Mouse (Mus musculus) liver, embryonic 11.5 days (tissue): ENCODE results near the gene Atl2. TPM values are rescaled to one million over a fixed set of nuclear protein-coding genes. Genes with fewer than 3 reads are reported as not detected.

ENCODE experiments used
- ATAC-seq: fragments of 200-750 bp; cut with Nextera tagmentation; replicated peaks from 2 replicates; pipeline ENCODE4 v1.8.0; 2017; ENCODE audit warnings: moderate number of reproducible peaks, mild to moderate bottlenecking, moderate TSS enrichment, moderate library complexity; ENCODE audit not compliant: low FRiP score
- DNase-seq: peaks from one replicate; pipeline ENCODE4 v3.0.0-alpha.2; 2017; ENCODE audit warnings: low spot score
- H3K27ac ChIP-seq: fragments of 300-500 bp; sonication (generic); 2 replicates; pipeline ENCODE4 v1.5.1; 2014; ENCODE audit warnings: mild to moderate bottlenecking, low read depth, low read length, control low read depth
- H3K27me3 ChIP-seq: fragments of 300-500 bp; sonication (generic); replicated peaks from 2 replicates; pipeline ENCODE4 v1.6.1; 2014; ENCODE audit warnings: low read length, mixed read lengths; ENCODE audit not compliant: control insufficient read depth, insufficient read depth
- H3K36me3 ChIP-seq: fragments of 300-500 bp; sonication (generic); 2 replicates; pipeline ENCODE4 v1.6.1; 2014; ENCODE audit warnings: mild to moderate bottlenecking, low read length, moderate library complexity, mixed read lengths; ENCODE audit not compliant: control insufficient read depth, insufficient read depth
- H3K4me1 ChIP-seq: fragments of 300-500 bp; sonication (generic); replicated peaks from 2 replicates; pipeline ENCODE4 v1.6.1; 2014; ENCODE audit warnings: low read length, mixed read lengths; ENCODE audit not compliant: control insufficient read depth, insufficient read depth
- H3K4me2 ChIP-seq: fragments of 300-500 bp; sonication (generic); 2 replicates; pipeline ENCODE4 v1.6.1; 2014; ENCODE audit warnings: mild to moderate bottlenecking, control low read depth, moderate library complexity
- H3K4me3 ChIP-seq: fragments of 300-500 bp; sonication (generic); 2 replicates; pipeline ENCODE4 v1.5.1; 2014; ENCODE audit warnings: low read depth, low read length, control low read depth
- H3K9ac ChIP-seq: fragments of 300-500 bp; sonication (generic); 2 replicates; pipeline ENCODE4 v1.6.1; 2014; ENCODE audit warnings: low read depth, low read length, control low read depth
- H3K9me3 ChIP-seq: fragments of 300-500 bp; sonication (generic); 2 replicates; pipeline ENCODE4 v1.6.1; 2016; ENCODE audit warnings: low read length, inconsistent platforms, mixed read lengths; ENCODE audit not compliant: control insufficient read depth
- WGBS: fragments of 180-500 bp; shearing (Covaris S2); extraction: QIAGEN DNeasy Blood & Tissue Kit; methylation state at CpG from one replicate; pipeline ENCODE4 v1.1.7; 2014; 5-methylcytosine and 5-hydroxymethylcytosine counted together
- polyA plus RNA-seq: library from polyadenylated mRNA; unstranded; fragments of >200 nt; fragmentation: Nextera tagmentation; extraction: Ambion mirVana; gene quantifications from 2 replicates; pipeline ENCODE4 v1.2.1, GENCODE M21; 2014

The Atl2 gene
- polyA plus RNA-seq, 1 experiment from 2014 or later: 51.0 TPM

DNA sequence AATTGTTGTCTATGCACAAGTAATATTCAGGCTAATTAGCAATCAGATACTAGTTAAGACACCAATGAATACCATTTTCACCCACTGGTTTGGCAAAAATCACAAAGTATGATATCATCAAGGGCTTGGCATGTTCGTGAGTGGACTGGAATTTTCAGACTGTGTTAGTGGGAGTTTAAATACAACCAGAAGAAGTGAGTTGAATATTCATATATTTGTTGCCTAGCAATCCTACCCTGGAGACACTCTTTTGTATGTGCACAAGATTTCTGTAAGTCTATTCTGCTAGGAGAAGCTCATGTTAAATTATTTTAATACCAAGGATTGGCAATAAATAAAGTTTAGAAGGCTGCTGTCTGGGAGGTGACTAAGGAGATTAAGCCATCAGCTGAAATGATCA, 71.5 kb downstream of the Atl2 start:
- Histone ChIP-seq H3K27me3 (no peaks in the 10 kb centered on the region), H3K27ac (no peak overlapping the region), H3K4me3 (no peak overlapping the region), H3K9me3 (no peaks in the 10 kb centered on the region), H3K9ac (no peak overlapping the region), H3K36me3 (no peaks in the 10 kb centered on the region), H3K4me2 (no peak overlapping the region), H3K4me1 (no peaks in the 10 kb centered on the region)
- no peak for DNase-seq
- whole genome bisulfite sequencing: 75% methylated on average over 1 of the region's 1 CpGs
- ATAC-seq: no peak

DNA sequence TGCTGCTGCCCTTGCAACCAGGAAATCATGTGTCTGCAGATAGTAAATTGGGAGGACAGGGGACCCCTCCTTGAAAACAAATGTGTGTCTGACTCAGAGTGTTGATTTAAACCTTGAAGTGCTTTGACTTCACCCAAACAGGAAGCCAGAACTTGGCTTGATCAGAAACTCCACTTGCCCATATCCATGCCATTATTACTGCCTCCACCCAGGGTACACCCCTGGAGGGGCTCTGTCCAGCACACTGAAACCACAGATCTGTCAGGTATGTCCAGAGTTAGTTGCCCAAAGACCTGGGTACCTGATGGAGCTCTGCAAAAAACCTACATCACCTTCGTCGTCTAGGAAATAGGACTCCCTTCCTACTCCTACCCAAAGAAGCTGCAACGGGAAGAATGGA, 77.0 kb downstream of the Atl2 start:
- H3K9ac ChIP-seq: no peak overlapping the region
- no peaks in the 10 kb centered on the region for H3K36me3 ChIP-seq
- H3K4me3 ChIP-seq: no peak overlapping the region
- H3K27ac ChIP-seq: no peak overlapping the region
- DNase-seq (no peak), ATAC-seq (no peak)
- 0 out of 2 replicates have a peak, but pooled peaks cover 3% of the 10 kb centered on the region for H3K4me1 ChIP-seq
- H3K9me3 ChIP-seq: no peaks in the 10 kb centered on the region
- 47% methylated on average over 3 of the region's 3 CpGs for WGBS
- no peaks in the 10 kb centered on the region for H3K27me3 ChIP-seq
- H3K4me2 ChIP-seq: no peak overlapping the region

DNA sequence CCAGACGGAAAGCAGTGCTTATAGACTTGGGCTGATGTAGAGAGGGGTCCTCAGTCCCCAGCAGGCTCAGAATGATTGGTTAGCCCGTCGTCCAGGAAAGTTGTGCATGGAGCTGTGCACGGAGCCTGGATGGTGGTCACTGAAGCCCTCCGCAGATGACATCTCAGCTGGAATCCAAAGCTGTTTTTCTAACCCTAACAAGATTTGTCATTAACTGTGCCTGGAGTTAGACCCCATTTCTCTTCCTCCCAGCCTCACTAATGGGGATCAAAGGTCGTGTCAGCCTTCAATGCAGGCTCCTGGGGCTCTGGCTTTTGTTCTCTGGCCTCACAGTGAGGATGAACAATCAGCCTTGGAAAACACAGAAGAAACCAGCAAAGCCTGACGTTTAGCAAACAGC, 77.9 kb downstream of the Atl2 start:
- H3K4me2 ChIP-seq: no peak overlapping the region
- H3K4me3 ChIP-seq: no peak overlapping the region
- 29% methylated on average over 7 of the region's 7 CpGs for WGBS
- no peak overlapping the region for H3K27ac ChIP-seq
- H3K4me1 ChIP-seq: 0 out of 2 replicates have a peak, but pooled peaks cover 3% of the 10 kb centered on the region
- H3K9ac ChIP-seq: no peak overlapping the region
- H3K36me3 ChIP-seq: no peaks in the 10 kb centered on the region
- ATAC-seq (no peak), DNase-seq (no peak)
- no peaks in the 10 kb centered on the region for H3K9me3 ChIP-seq
- no peaks in the 10 kb centered on the region for H3K27me3 ChIP-seq

DNA sequence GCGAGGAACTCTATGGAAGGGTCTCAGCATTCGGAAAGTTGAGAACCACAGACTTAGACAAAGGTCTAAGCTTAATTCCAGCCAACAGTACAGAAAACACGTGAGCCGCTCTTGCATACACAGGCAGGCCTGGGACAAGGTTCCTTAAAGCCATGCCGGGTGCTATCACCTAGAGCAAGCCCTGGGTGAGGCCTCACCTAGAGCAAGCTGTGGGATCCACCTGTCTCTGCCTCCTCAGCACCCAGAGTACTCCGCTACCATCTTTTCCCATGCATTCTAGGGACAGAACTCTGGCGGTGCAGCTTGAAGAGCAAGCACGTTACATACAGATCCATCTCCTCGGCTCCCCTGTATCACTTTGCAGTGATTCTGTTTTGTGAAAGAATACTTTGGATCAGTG, 78.4 kb downstream of the Atl2 start:
- H3K27ac ChIP-seq: no peak overlapping the region
- H3K9ac ChIP-seq: no peak overlapping the region
- 72% methylated on average over 9 of the region's 9 CpGs for WGBS
- DNase-seq (no peak), ATAC-seq (no peak)
- no peaks in the 10 kb centered on the region for H3K9me3 ChIP-seq
- no peaks in the 10 kb centered on the region for H3K27me3 ChIP-seq
- H3K4me2 ChIP-seq: no peak overlapping the region
- no peaks in the 10 kb centered on the region for H3K36me3 ChIP-seq
- H3K4me3 ChIP-seq: no peak overlapping the region
- H3K4me1 ChIP-seq: 0 out of 2 replicates have a peak, but pooled peaks cover 3% of the 10 kb centered on the region

DNA sequence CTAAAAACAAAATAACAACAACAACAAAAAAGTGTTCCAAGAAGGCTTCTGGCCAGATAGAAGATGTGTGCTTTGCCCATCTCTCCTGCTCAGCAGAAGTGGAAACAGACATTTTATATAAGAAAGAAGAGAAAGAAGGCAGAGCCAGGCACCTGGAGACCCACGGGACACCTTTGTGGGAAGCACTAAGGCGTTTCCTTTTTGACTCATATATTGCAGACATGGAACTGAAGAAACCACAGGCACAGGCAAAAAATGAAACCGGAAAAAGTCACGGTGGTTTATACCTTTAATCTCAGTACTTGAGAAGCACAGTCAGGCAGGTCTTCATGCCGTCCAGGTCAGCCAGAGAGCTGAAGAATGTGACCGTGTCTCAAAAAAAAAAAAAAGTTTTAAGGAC, 79.0 kb downstream of the Atl2 start:
- no peak overlapping the region for H3K4me2 ChIP-seq
- H3K4me3 ChIP-seq: no peak overlapping the region
- DNase-seq (no peak), ATAC-seq (no peak)
- H3K27me3 ChIP-seq: no peaks in the 10 kb centered on the region
- no peaks in the 10 kb centered on the region for H3K36me3 ChIP-seq
- 82% methylated on average over 6 of the region's 6 CpGs for WGBS
- no peaks in the 10 kb centered on the region for H3K9me3 ChIP-seq
- no peak overlapping the region for H3K9ac ChIP-seq
- no peak overlapping the region for H3K27ac ChIP-seq
- H3K4me1 ChIP-seq: 0 out of 2 replicates have a peak, but pooled peaks cover 3% of the 10 kb centered on the region

DNA sequence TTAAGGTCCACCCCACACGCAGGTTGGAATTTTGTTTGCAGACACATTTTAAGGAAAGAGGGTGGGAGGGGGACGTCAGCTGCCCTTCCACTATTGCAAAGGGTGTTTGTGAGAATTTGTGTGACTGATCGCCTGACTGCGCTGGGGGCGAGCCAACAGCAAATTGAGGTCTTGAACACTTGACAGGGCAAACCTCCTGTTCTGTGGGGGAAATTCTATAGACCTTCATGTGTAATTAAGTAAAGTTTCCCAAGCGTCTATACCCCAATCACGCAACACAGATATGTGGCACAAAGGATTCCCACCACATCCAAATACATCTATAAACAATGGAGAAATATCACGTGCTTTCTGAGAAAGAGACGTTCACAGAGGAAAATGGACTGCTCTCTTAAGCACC, 85.5 kb downstream of the Atl2 start:
- H3K27me3 ChIP-seq: no peaks in the 10 kb centered on the region
- no peaks in the 10 kb centered on the region for H3K36me3 ChIP-seq
- ATAC-seq (no peak), DNase-seq (no peak)
- no peak overlapping the region for H3K4me3 ChIP-seq
- 76% methylated on average over 9 of the region's 9 CpGs for WGBS
- H3K9ac ChIP-seq: no peak overlapping the region
- H3K9me3 ChIP-seq: no peaks in the 10 kb centered on the region
- no peaks in the 10 kb centered on the region for H3K4me1 ChIP-seq
- H3K27ac ChIP-seq: no peak overlapping the region
- H3K4me2 ChIP-seq: no peak overlapping the region

DNA sequence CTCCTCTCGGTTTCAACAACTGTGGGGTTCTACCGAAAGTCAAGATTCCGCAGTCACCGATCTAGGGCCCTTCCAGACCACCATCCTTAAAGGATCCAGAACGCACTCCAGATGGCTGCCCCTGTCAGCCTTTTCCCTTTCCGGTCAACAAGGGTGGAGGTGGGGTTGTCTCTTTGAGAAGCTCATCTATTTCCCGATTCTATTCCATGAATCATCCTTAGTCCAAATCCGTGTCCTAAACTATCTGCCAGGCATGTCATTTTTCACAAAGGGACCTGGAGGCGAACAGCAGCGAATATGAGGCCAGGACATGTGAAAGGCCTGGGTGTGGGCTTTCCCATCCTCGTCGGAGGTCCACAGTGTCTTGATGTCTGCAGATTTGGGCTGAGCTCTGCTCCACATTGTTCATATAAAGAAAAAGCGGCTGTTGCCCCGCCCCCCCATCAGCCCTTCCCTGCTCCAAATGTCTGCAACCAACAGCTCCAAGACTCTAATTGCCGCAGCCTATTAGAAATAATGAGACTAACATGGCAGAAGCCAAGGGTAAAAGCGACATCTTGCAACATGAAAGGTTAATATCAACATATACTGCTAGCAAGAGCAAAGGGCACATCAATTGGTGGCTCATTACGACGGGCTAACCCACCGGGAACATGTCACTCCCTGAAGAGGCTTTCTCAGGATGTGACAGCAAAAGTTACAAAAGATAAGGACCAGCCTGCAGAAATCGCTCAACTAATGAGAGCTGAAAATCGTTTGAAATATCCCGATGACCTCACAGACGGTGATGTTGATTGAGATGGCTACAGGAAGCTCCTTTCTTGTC, 86.2 kb downstream of the Atl2 start:
- no peaks in the 10 kb centered on the region for H3K4me1 ChIP-seq
- DNase-seq (no peak), ATAC-seq (no peak)
- no peak overlapping the region for H3K4me3 ChIP-seq
- 69% methylated on average over 23 of the region's 23 CpGs for WGBS
- no peaks in the 10 kb centered on the region for H3K9me3 ChIP-seq
- no peak overlapping the region for H3K27ac ChIP-seq
- no peak overlapping the region for H3K9ac ChIP-seq
- no peaks in the 10 kb centered on the region for H3K36me3 ChIP-seq
- H3K27me3 ChIP-seq: no peaks in the 10 kb centered on the region
- no peak overlapping the region for H3K4me2 ChIP-seq

DNA sequence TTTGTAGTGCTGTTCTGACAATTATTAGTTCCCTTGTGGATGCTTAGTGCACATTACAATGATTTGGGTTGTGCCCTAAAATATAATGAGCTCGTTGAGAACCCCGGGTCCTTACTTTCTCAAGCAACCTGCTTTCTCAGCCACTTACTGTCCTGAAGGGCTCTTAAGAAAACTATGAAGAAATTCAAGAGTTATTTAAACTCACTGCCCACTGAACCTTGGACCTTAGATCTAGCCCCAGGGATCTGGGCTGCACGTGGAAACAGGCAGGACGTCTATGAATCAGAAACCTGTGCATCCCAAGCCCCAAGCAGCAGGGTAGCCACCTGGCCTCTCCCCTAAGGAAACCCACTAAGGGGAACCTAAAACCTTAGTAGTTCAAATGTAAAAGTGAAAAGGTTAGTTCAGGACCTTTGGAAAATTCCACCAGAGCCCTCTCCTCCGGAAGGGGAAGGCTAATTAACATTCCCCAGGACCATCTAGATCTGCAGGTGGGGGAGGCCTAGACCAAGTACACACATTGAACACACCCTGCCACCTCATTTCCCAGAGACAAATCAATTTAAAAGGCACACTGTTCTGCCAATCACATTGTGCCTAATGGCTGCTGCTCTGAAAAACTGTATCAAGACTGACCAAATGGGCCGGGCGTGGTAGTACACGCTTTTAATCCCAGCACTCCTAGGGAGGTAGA, 88.5 kb downstream of the Atl2 start:
- Histone ChIP-seq H3K9ac (no peak overlapping the region), H3K4me3 (no peak overlapping the region), H3K27ac (no peak overlapping the region), H3K4me1 (no peaks in the 10 kb centered on the region), H3K27me3 (no peaks in the 10 kb centered on the region), H3K4me2 (no peak overlapping the region), H3K36me3 (no peaks in the 10 kb centered on the region), H3K9me3 (no peaks in the 10 kb centered on the region)
- DNase-seq (no peak), ATAC-seq (no peak)
- 78% methylated on average over 8 of the region's 8 CpGs for WGBS

DNA sequence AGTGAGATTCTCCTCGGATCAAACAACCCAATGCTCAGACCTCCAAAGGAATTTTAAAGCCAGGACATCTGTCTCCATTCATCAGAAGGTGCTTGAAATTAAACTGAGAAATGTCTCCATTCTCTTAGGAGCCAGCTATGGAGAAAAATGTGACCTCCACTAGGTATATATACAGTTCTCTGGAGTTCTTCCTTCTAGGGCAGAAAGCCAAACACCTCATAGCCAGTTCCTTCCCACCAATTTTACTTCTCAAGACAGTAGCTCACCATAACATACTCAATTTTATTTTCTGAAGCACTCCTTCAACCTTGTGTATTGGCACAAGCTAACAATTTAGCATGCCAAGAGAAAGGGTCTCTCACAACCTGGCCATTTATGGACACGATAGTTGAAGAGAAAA, 91.2 kb downstream of the Atl2 start:
- no peak for DNase-seq

More for the DNA sequence above, 91.2 kb downstream of the Atl2 start:
- Histone ChIP-seq H3K27ac (no peak overlapping the region), H3K4me1 (no peaks in the 10 kb centered on the region), H3K9ac (no peak overlapping the region), H3K4me3 (no peak overlapping the region), H3K9me3 (no peaks in the 10 kb centered on the region), H3K4me2 (no peak overlapping the region), H3K27me3 (no peaks in the 10 kb centered on the region), H3K36me3 (no peaks in the 10 kb centered on the region)
- WGBS: 57% methylated on average over 2 of the region's 2 CpGs
- no peak for ATAC-seq
